Mouse (Mus musculus) neural tube, embryonic 10.5 days (tissue): ENCODE data around the gene Nt5c3.

Experiments
- DNase-seq: peaks from one replicate; pipeline ENCODE4 v3.0.0-alpha.2; 2017; ENCODE audit warnings: low spot score; ENCODE audit errors: extremely low spot score

The Nt5c3 gene

DNA sequence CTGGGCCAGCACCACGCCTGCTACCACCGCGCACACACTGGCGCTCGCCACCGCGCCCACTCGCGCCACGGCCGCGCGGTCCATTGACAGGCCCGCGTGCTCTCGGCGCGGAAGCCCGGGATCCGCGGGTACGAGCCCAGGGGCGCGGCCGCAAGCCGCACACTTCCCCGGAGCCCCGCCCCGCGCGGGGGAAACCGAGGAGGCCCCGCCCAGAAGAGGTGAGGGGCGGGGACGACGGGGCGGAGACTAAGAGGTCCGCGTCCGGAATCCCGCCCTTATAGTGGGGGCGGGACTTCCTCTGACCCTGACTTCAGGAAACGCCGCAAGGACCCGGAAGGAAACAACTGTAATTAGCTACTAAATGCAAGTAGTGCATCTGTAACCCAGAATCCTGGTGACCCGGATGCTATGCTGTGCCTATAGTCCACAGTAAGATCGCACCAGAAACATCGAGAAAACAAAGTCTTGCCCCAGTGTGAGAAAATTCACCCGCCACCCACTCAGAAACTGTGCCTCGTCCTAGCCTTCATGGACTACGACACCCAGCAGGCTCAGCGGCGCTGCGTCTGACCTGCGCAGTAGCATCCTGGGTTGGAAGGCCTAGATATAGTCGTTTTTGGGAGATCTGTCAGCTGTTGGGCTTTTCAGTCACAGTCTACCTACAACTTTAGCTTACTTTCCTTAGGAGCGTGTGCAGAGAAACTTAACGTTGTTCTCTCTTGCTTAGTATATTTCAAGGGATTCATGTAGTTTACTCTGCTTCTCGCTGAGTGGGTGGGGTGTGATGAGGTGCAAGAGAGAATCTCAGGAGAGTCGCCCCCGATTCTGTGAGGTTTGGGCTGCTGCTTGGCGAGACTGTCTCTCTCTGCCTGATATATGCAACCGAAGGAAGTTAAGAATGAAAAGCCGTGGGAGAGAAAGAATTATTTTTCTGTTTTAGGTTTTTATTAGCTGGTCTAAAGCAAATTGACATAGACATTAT, at the start of gene Nt5c3, which contains the start of gene Vmn1r4:
Gene Nt5c3, minus strand, starts transcription at position 207 of the 982 bp plus-strand sequence.
Gene Vmn1r4, plus strand, starts transcription at position 290 of the 982 bp plus-strand sequence.
- DNase-seq = peak; percentile 90

DNA sequence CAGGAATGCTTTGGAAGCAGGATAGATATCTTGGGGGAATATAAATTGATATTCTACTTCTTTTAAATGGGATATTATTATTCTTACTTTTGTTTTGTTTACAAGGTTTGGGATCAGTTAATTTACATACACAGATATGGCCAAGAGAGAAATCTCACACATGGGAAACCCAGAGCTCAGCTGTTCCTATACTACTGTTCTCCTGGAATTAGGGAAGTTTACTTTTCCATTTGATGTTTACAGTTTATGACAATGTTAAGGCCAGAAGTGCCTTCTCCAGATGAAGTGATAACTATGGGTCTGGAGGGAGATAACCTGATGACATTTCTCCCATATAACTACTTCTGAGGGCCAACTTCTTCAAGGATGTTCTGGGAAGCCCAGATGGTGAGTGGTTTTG, 46.2 kb upstream of the Nt5c3 start, which contains the start of gene Vmn1r5:
Gene Vmn1r5, plus strand, starts transcription at position 301 of the 400 bp plus-strand sequence.
- DNase-seq = no peak

DNA sequence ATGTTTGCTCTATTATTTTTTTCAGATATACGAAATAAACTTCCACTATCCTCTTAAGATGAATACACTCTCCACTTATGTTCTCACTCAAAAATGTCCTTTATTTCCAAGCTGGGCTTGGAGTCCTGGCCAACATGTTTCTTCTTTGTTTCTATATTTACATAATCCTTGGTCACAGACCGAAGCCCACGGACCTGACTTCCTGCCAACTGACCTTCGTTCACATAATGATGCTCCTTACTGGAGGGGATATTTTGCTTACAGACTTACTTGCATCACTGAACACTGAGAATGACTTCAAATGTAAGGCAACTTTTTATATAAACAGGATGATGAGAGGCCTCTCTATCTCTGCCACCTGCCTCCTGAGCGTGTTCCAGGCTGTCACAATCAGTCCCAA, 32.7 kb upstream of the Nt5c3 start:
- DNase-seq = no peak

DNA sequence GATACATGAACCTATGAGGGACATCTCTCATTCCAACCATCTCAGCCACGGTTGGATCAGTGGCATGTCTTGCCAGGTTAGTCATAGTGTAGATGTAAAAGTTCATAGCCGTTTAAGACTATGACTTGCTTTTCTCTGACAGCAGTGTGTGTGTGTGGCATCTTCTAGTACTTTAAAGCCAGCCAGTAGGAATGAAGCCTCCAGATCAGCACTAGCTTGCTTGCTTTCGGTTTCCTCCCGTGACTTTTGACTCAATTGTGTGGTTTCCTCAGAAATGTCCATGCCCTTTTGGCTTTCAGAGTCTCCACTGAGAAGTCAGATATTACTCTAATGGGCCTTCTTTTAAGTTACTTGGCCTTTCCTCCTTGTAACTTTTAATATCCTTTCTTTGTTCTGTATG, 10.6 kb upstream of the Nt5c3 start:
- no peak for DNase-seq

DNA sequence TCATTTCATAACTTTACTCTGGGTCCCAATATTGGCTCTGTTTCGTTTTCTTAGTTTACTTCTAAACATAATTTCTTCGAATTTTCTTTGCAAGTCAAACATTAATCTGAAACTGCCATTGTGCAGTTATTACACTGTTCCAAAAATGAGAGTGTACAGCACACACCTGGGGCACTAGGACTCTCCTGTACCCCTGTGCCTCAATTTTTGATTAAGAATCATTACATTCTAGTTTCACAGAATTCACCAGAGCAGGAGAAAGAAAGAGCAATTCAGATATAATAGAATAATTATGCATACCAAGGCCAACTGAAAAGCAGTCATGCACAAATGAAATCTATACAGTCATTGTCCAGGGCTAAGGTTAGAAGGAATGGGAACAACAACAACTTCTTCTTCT, 8.7 kb upstream of the Nt5c3 start:
- DNase-seq = no peak

DNA sequence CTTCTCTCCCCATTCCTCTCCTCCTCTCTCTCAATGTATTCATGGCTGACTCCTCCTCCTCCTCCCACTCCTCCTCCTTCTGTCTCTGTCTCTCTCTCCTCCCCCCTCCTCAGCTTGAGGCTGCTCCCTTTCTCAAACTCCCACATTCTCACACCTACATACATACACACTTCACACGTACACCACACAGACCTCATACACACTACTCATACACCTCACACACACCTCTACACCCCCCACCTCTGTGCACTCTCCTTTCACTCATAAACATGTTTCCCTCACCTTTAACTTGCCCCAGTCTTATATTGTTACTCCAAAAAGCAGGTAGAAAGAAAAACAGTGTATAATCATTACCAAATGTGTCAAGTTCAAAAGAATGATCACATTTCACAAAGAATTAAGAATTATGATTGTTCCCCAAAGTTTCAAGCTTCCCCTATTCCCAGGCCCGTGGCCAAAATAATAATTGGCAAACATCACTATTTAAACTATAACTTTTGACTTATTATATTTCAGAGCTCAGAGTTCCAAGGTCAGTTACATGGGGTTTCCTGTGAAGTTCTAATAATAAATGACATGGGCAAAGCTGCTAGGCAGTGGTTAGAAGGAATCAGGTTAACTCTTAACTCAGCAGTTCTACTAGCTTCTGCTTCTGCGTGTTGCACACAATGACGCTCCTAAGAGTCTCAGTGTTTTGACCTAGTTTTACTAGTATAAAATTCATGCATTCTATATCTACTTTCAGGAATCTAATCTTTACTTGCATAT, 8.1 kb upstream of the Nt5c3 start:
- no peak for DNase-seq

DNA sequence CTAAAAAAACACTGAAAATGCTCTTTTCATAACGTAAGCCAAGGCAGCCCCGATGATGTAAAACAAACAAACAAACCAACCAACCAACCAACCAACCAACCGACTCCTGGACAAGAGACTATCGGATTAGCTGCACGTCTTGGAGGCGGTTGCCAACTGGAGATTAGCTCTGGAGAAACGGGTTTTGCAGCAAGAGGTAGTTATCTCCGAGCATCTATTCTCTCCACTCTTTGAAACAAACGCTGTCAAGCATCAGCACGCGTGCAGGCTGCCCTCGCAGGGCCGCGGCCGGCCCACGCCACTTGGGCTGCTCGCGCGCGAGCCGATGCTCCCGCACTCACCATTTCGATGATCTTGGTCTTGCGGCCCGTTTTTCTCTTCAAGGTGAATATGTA, 404 bp downstream of the Nt5c3 start:
- DNase-seq = no peak

DNA sequence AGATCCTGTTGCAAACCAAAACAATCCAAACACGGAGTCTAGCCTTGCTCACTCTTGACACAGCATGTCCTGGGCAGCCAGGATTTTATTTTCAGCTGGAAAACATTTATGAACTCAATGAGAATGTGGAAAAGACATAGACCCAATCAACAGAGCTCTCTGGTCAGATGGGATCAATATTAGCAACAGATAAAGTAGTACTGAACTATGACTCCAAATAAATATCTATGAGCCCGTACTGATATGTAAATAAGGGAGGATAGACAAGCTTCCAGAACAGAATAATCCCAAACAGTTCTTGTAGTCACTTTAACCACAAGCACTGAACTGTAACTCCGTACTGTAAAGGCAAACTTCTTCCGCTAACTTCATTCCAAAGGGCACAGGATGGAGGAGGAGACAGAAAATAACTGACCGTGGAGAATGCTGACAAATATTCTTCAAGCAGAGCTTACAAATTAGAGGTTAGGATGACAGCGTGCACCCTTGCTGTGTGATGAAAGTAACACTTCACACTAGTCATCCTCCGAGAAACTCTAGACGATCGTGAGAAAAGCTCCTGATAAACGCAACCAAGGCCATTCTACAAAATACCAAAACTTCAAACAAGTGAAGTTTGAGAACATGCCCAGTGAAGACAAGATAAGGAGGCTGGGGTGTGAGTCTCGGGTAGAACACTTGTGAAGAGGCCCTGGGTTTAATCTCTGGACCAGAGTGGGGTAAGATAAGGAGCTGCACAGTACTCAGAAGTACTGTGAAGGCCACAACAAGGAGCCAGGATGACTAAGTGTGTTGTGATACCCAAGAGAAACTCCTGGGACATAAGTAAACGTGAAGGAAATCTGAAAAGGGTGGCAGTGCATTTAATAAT, 3.3 kb downstream of the Nt5c3 start:
- DNase-seq = no peak

DNA sequence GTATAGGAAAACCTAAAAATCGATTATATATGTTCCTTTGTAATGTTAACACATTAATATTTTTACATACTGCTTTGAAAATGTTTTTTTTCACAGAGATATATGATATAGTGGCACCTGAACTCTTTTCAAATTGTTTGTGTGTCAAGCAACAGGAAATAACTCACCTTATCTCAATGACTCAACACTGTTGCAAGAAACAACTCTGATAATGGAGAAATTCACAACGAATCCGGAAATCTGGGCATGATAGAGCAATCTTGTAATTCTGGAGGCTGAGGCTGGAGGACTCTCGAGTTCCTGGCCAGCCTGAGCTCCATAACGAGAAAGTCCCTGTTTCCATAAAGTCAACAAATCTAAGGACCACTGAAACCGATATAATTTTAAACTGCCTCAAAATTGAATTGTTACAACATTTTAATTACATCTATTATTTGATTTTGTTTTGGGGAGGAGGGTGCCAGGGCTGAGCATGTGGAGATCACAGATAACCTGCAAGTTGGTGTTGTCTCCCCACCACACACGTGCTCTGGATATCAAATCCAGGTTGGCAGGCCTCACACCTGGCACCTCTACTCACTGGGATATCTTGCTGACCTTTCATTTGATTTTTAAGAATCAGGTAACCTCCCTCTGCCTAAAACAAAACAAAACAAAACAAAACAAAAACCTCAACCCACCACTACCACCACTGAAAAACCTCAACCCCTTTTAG, 4.2 kb downstream of the Nt5c3 start:
- no peak for DNase-seq

DNA sequence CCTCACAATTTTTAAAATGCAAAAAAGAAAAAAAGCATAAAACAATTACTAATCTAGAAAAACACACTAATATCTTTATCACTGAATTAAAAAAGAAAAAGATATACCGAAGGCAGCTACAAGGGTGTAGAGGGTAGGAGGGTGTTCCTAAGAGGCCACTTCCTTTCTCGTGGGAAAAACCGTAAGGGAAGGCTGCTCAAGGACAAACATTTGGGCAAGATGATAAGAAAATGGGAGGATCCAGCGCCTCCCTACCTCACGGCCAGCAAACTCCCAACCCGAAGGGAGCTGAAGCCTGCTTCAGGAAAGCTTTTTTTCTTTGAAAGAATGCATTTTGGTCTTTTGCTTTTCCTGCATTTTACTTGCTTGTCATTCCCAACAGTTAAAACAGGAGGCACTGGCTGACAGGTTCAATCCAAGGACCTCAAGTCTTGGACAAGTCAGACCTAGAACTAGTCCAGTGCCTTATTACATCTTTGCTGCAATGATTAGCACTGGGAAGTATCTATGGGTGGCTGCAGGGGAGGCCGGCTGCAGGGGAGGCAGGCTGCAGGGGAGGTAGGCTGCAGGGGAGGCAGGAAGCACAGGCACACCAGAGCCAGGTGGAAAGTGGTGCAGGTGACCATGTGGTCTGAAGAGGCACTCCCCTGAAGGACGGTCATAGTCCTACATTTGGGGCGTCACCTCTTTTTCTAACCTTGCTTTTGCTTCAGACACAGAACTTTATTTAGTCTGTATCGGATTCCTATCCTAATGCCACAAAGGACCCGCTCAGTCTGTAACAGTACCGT, 6.0 kb downstream of the Nt5c3 start:
- DNase-seq = no peak

DNA sequence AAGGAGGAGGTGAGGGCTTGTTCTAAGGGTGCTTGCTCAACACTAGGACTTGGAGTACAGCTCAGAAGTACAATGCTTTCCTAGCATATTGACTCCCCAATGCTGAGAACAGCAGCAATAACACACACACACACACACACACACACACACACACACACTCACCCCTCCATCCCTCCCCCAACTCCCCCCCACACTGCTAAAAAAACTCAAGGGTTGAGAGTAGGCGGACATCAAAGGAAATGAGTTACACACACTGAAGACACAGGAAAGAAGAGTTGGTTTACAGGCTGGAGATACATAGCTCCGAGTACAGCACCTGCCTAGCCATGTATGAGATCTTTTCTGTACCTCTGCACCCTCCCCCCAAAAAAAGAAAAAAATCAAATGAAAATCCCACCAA, 7.5 kb downstream of the Nt5c3 start:
- DNase-seq = no peak

DNA sequence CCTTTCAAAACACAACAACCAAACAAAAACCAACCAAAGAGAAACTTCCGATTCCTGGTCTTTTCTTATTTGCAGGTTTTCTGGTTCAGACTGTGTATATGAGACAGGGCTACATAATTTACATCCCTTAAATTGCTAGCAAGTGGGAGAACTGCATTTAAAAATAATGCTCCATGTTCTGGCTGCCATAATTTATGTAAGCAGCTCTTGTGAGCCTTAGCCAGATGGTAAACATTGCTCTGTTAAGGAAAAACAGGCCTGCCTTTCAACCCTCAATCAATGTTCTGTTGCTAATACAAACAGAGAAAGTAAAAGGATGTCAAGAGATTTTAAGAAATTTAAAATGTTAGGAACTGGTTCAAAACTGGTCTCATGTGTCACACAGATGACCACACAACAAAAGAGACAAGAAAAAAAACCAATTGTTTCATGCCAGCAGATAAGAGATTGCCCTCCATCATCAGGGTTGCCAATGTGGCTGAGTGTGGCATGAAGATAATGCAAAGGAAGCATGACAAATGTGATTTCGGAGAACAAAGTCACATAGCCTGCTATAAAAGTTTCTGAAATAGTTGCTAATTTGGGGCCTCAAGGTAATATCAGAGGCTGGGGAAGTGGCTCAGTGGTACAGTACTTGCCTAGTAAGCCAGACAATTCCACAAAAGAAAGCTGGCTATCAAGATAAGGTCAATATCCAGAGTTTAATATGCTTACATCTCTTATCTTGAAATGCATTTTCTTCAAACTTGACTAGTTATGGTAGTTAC, 10.5 kb downstream of the Nt5c3 start:
- no peak for DNase-seq

DNA sequence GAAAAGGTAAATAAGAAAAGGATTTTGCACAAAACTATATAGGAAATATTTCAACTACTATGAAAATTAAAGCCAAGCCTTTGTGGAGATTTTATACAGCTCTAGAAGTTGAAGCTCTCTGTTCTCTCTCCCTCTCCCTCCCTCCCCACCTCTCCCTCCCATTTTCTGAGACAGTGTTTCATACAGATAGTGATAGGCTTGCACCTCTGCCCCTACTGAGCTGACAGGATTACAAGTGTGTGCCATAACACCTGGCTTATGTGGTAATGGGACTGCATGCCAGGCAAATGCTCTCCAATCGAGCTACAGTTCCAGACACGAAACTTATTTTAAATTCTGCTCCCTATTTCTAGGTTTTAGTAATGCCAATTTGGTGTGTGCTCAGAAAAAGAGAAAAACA, 12.8 kb downstream of the Nt5c3 start:
- no peak for DNase-seq

DNA sequence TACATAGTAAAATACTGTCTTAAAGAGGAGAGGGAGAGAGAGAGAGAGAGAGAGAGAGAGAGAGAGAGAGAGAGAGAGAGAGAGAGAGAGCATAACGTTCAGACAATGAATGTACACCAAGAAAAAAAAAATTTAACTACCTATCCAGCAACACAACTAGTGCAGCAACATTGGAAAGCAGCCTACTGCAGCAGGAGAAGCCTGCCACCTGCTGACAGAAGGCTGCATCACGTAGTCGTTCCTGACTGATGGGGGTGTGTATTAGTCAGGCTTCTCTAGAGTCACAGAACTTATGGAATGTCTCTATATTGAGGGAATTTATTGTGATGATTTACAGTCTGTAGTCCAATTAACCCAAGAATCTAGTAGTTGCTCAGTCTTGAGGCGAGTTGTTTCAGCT, 14.8 kb downstream of the Nt5c3 start:
- no peak for DNase-seq

DNA sequence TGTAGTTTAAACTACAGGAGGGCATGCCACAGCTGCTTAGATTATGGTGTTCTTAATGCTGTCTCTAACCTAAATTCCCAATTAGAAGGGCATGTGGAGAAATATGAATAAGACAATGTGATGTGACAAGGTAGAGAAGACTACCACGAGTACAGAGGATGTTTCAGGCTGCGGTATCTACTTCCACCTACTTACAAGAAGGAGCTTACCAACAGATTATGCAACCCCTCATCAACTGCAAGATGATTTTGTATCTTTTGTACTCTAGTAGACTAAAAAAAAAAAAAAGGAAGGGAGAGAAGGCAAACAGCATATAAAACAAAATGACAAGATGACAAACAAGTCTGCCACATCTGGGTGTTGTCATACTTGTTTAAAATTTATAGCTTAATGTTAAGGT, 15.3 kb downstream of the Nt5c3 start:
- no peak for DNase-seq

DNA sequence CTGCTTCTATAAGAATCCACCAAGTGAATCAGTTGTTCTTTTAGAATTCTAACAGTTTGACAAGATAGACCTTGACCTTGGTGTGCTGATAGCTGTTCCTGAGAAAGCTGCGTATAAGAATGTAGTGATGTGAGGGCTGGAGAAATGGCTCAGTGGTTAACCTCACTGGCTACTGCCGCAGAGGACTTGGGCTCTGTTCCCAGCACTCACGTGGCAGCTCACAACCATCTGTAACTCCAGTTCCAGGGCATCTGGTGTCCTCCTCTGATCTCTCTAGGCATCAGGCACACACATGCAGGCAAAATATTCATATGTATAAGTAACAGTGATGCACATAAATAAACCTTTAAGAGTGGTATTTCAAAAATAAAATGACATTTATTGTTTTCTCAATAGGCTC, 15.8 kb downstream of the Nt5c3 start:
- no peak for DNase-seq

DNA sequence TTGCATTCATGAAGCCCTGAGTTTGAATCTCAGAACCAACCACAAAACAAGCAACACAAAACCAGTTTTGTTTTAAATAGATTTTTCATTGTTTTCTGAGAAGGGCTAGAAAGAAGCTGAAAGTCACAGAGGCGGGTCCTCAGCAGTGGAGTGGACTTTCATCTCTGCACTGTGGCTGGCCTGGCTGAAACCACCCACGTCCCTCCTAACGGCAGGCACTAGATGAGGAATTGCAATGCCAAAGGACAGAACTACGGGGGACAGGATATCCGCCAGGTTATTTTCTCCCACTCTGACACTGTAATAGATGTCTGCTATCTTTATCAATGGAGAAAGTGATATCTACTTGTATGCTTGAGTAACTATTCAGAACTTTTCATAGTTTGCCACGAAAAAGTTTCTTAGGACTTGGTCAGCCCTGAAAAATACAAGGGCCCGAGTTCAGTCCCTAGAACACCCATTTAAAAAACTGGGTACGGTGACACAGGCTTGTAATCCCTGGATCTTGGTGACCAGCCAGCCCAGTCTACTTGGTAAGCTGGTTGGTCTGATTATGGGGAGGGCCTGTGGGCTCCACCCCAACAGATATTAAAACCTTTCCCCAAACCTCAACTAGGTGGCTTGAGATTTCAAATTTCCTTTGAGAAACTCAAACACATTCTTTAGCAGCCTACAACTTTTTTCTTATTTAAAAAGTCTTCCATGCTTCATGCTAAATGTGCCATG, 17.4 kb downstream of the Nt5c3 start:
- DNase-seq = no peak

DNA sequence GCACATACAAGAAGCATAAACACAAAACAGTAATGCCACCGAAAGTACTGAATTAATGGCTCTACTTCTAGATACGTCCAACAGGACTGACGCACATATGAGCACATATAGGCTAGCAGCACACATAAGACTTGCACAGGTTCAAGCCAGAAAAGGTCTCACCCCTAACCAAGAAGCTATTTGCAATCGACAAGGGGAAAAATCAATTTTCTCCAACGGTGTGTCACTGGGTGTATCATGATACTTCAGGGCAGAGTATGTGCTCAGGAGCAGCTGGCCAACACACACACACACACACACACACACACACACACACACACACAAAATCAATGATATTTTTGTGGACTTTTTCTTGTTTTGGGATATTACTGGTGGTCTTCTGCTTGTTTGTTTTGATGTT, 18.2 kb downstream of the Nt5c3 start:
- DNase-seq = no peak
